Mouse (Mus musculus): ENCODE results near the gene Lnpep. TPM values are rescaled to one million over a fixed set of nuclear protein-coding genes. Genes with fewer than 3 reads are reported as not detected.
"Not testable (repeated sequence)": the region's sequence is repeated elsewhere in the genome, so short reads cannot be mapped to it uniquely, and the experiment has no call there.

The Lnpep gene
- polyA plus RNA-seq, 1 experiment: 3.4 TPM

DNA sequence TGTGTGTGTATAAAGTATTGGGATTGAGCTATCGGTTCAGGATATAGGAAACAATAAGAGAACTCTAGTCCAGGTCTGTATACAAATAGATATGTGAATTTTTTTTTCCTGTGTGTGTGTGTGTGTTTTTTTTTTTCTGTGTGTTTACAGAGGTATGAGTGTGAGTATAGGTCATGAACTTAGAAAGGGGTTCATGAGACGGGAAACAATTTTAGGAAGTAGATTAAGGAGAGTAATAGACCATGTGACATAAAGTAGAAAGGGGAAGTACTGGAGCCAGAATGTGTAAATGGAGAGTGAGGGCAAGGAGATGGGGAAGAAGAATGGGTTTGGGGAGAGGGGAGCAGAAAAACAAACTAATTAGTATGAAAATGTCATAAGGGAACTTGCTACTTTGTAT is 9.2 kb upstream of the Lnpep start:
- TF ChIP-seq POLR2A (IDR thresholded peaks at IDR 0.05; ENCODE audit: low read depth, low read length) (no peak), CTCF (IDR thresholded peaks at IDR 0.05; ENCODE audit: extremely low read depth, insufficient read length, insufficient replicate concordance, low read depth, low read length) (no peak)
- 71% methylated on average over 2 of the region's 2 CpGs for WGBS
- H3K4me1 ChIP-seq (ENCODE audit: control insufficient read depth, insufficient read depth, insufficient read length, low read length): no peaks in the 10 kb centered on the region
- H3K27ac ChIP-seq (ENCODE audit: insufficient read depth, low read depth, low read length): no peak overlapping the region
- no peak overlapping the region for H3K4me3 ChIP-seq (ENCODE audit: low read depth, low read length)
- no peaks in the 10 kb centered on the region for H3K27me3 ChIP-seq (ENCODE audit: control insufficient read depth, insufficient read depth, low read length)
- no peaks in the 10 kb centered on the region for H3K36me3 ChIP-seq (ENCODE audit: control insufficient read depth, insufficient read depth, low read length)

DNA sequence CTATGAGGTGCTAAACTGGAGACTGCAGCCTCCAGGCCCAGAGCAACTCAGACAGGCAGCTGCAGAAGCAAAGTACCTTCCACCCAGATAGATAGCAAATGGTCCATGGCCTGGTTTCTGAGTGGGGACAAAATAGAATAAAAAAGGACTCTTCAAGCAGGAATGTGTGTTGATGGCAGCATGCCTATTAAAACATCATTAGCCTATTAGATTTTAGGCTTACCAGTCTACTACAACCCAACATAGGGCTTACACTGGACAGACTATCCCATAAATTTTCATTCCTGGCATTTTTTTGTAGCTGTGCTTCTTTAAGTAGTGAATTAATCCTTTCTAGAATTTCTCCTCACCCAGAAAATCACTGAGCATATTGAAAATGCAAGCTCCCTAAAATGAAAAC is 7.1 kb upstream of the Lnpep start:
- no peaks in the 10 kb centered on the region for H3K27me3 ChIP-seq (ENCODE audit: control insufficient read depth, insufficient read depth, low read length)
- no peak overlapping the region for H3K27ac ChIP-seq (ENCODE audit: insufficient read depth, low read depth, low read length)
- TF ChIP-seq CTCF (IDR thresholded peaks at IDR 0.05; ENCODE audit: extremely low read depth, insufficient read length, insufficient replicate concordance, low read depth, low read length) (no peak), POLR2A (IDR thresholded peaks at IDR 0.05; ENCODE audit: low read depth, low read length) (no peak)
- no peak overlapping the region for H3K4me3 ChIP-seq (ENCODE audit: low read depth, low read length)
- H3K36me3 ChIP-seq (ENCODE audit: control insufficient read depth, insufficient read depth, low read length): no peaks in the 10 kb centered on the region
- H3K4me1 ChIP-seq (ENCODE audit: control insufficient read depth, insufficient read depth, insufficient read length, low read length): no peaks in the 10 kb centered on the region

DNA sequence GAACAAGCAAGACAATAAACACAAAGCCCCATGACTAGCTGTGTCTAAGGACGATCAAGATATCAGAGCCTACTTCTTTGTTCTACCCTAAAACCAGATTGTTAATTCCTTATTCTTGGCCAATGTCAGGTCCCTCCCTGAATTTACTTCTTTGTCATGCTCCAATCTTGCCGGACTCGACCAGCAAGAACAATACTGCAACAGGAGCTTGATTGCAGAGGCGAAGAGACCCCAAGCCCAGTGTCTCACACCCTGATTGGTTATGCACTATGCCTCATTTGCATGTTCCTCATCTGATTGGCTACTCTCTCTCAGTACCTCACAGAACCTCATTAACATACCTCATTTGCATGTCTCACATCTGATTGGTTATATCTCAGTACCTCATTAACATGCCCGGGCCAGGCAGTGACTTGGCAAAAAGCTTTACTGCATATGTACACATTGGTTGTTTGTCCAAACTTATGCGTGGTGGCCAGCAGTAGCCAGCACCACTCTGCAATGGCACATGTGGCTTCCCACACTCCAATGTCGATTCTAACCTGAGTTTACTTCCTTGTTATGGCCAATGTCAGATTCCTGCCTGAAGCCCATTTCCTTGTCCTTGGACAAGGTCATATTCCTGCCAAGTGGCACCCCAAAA is 3.5 kb upstream of the Lnpep start:
- not testable (repeated sequence) for H3K4me1 ChIP-seq (ENCODE audit: control insufficient read depth, insufficient read depth, insufficient read length, low read length); H3K27ac ChIP-seq (ENCODE audit: insufficient read depth, low read depth, low read length); H3K27me3 ChIP-seq (ENCODE audit: control insufficient read depth, insufficient read depth, low read length); H3K36me3 ChIP-seq (ENCODE audit: control insufficient read depth, insufficient read depth, low read length); H3K4me3 ChIP-seq (ENCODE audit: low read depth, low read length)
- WGBS: 91% methylated on average over 7 of the region's 7 CpGs

DNA sequence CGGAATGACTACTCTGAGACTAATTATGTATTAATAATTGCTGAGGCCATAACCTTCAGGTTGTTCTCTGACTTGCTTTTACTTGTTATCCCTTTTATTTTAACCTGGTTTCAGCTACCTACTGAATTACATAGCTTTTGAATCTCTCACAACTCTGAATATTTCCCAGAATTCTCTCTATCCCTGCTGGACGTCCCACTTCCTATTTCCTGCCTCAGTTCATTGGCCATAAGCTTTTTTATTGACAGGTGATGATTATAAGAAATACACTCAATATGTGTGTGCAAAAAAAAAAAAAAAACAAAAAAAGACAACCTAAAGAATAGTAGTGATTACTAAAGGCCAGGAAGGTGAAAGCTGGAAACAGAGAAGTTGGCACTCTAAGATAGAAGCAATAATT is 2.7 kb upstream of the Lnpep start:
- no peak overlapping the region for H3K27ac ChIP-seq (ENCODE audit: insufficient read depth, low read depth, low read length)
- H3K4me3 ChIP-seq (ENCODE audit: low read depth, low read length): no peak overlapping the region
- H3K27me3 ChIP-seq (ENCODE audit: control insufficient read depth, insufficient read depth, low read length): no peaks in the 10 kb centered on the region
- no peak for TF ChIP-seq CTCF (IDR thresholded peaks at IDR 0.05; ENCODE audit: extremely low read depth, insufficient read length, insufficient replicate concordance, low read depth, low read length)
- no peak for TF ChIP-seq POLR2A (IDR thresholded peaks at IDR 0.05; ENCODE audit: low read depth, low read length)
- WGBS: 89% methylated on average over 2 of the region's 2 CpGs
- H3K36me3 ChIP-seq (ENCODE audit: control insufficient read depth, insufficient read depth, low read length): no peaks in the 10 kb centered on the region
- H3K4me1 ChIP-seq (ENCODE audit: control insufficient read depth, insufficient read depth, insufficient read length, low read length): no peaks in the 10 kb centered on the region

DNA sequence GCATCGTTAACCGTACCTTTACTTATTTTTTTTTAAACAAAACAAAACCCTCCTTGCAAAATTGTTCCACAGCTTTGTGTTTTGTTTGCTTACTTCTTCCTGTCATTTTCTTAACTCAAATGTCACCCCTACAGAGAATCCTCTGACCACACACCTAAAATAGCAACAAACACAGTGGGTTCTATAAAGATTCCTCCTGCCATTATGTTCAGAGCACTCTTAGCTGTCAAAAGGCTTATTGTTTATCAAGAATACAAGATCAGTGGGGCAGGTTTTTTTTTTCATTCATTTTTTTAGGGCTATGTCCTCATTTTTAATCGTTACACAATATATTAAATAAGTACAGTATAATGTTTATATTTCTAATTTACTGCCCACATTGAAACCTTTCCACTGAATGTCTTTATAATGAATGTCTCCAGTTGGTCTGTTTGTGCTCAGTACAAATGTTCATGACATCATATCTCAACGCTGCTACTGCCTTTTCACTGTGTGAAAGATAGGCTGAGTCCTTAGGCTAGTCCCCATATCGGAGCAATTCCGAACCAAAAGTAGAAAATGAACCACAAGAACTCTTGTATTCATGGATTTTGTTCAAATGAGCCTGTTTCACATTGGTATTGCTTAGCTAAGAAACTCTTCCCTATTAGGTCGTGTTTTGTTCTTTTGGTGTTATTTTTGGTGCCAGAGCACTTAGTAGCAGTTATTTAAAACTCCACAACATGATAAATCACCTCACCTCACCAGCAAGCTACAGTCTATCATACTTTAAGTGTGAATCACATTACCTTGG is 1.2 kb upstream of the Lnpep start:
- WGBS: 47% methylated on average over 7 of the region's 7 CpGs
- no peaks in the 10 kb centered on the region for H3K27me3 ChIP-seq (ENCODE audit: control insufficient read depth, insufficient read depth, low read length)
- H3K4me3 ChIP-seq (ENCODE audit: low read depth, low read length): no peak overlapping the region
- no peak for TF ChIP-seq POLR2A (IDR thresholded peaks at IDR 0.05; ENCODE audit: low read depth, low read length)
- TF ChIP-seq CTCF (IDR thresholded peaks at IDR 0.05; ENCODE audit: extremely low read depth, insufficient read length, insufficient replicate concordance, low read depth, low read length): no peak
- H3K4me1 ChIP-seq (ENCODE audit: control insufficient read depth, insufficient read depth, insufficient read length, low read length): peaks cover 2% of the 10 kb centered on the region; the same call in 1 of the 2 replicates
- H3K36me3 ChIP-seq (ENCODE audit: control insufficient read depth, insufficient read depth, low read length): no peaks in the 10 kb centered on the region
- H3K27ac ChIP-seq (ENCODE audit: insufficient read depth, low read depth, low read length): peak overlapping the region; percentile 100

DNA sequence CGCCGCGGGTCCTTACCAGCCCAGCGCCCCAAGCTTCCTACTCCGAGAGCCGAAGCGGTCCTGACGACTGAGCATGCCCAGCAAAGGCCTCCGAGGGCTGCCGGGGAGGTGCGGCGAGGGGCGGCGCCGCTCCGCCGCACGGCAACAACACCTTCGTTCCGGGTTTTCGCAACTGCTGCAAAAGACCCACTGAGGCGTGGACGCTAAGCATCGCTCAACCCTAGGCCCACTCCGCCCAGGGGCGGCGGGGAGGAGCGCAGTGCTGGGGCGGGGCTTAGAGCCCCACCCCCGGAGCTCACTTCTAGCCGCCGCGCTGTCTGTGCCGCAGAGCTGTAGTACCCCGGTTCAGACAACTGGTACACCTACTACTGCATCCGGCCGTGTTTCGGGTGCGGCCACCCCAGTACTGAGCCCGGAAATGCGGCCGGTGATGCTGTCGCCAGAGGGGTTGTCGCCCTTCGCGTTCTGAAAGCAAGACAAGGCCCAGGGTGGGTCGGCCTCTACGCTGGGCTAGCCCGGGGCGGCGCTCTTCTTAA is 361 bp downstream of the Lnpep start:
- peak overlapping the region; percentile 100 for H3K27ac ChIP-seq (ENCODE audit: insufficient read depth, low read depth, low read length)
- peak; percentile 72 for TF ChIP-seq POLR2A (IDR thresholded peaks at IDR 0.05; ENCODE audit: low read depth, low read length)
- TF ChIP-seq CTCF (IDR thresholded peaks at IDR 0.05; ENCODE audit: extremely low read depth, insufficient read length, insufficient replicate concordance, low read depth, low read length): 0 out of 2 replicates have a peak, but pooled peaks have one; percentile 4
- H3K4me3 ChIP-seq (ENCODE audit: low read depth, low read length): peak overlapping the region; percentile 95
- H3K27me3 ChIP-seq (ENCODE audit: control insufficient read depth, insufficient read depth, low read length): no peaks in the 10 kb centered on the region
- H3K36me3 ChIP-seq (ENCODE audit: control insufficient read depth, insufficient read depth, low read length): no peaks in the 10 kb centered on the region
- WGBS: under 1% methylated on average over 51 of the region's 51 CpGs
- H3K4me1 ChIP-seq (ENCODE audit: control insufficient read depth, insufficient read depth, insufficient read length, low read length): peaks cover 2% of the 10 kb centered on the region; the same call in 1 of the 2 replicates

DNA sequence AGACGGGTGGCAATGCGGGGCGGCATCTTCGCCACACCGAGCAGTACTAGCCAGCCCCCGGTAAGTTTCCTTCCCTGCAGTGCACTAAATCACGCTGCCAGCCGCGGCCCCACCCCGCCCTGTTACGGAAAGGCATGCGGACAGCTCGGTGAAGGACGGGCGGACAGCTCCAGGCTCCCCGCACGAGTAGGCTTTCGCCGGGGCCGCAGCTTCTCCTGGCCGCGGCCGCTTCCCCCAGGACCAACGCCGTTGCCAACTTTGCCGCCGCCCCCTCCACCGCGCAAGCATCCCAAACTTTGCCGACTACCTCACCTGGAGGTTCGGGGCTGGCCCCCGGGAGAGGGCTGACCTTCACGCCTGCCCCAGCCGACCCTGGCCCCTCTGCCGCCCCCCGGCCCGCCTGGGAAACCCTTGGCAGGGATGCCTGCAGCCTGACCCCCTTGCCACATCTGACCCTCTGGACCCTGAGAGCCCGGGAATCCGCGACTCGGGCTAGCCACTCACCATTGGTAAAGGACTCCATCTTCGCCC is 895 bp downstream of the Lnpep start:
- peak overlapping the region; percentile 95 for H3K4me3 ChIP-seq (ENCODE audit: low read depth, low read length)
- H3K36me3 ChIP-seq (ENCODE audit: control insufficient read depth, insufficient read depth, low read length): no peaks in the 10 kb centered on the region
- H3K27ac ChIP-seq (ENCODE audit: insufficient read depth, low read depth, low read length): peak overlapping the region; percentile 81
- no peaks in the 10 kb centered on the region for H3K27me3 ChIP-seq (ENCODE audit: control insufficient read depth, insufficient read depth, low read length)
- WGBS: under 1% methylated on average over 42 of the region's 42 CpGs
- H3K4me1 ChIP-seq (ENCODE audit: control insufficient read depth, insufficient read depth, insufficient read length, low read length): peaks cover 2% of the 10 kb centered on the region; the same call in 1 of the 2 replicates
- TF ChIP-seq CTCF (IDR thresholded peaks at IDR 0.05; ENCODE audit: extremely low read depth, insufficient read length, insufficient replicate concordance, low read depth, low read length) (no peak), POLR2A (IDR thresholded peaks at IDR 0.05; ENCODE audit: low read depth, low read length) (no peak)

Measured in small intestine, adult 2 months (tissue).